Mouse (Mus musculus) granulocyte monocyte progenitor cell, adult 5-6 weeks (primary cell): ENCODE results near the gene Mboat1. TPM values are rescaled to one million over a fixed set of nuclear protein-coding genes. Genes with fewer than 3 reads are reported as not detected.

Experiments
- total RNA-seq, 2 experiments: library from RNA; stranded (forward) in 1 of 2; stranded (reverse) in 1 of 2; fragments of 200-712, 200-1000 nt in 1 of 2; fragments of >200 nt in 1 of 2; fragmentation: Nextera tagmentation in 1 of 2; gene quantifications; 2 replicates each; pipeline ENCODE4 v1.2.3; 2014 to 2017

Mboat1 gene
- total RNA-seq, 2 experiments from 2014 or later, result 12.8 to 21.3 TPM

Other genes with a start within 250 kb of the Mboat1 start
- gene E2f3, start 150.4 kb upstream of the Mboat1 start, total RNA-seq (2014; fragmentation: Nextera tagmentation), result 19.8 and 22.6 TPM in 2 replicates
- gene E2f3, start 150.4 kb upstream of the Mboat1 start, total RNA-seq (2017), result 8.7 and 11.2 TPM in 2 replicates
- gene Agtr1a, start 200.0 kb downstream of the Mboat1 start, total RNA-seq (2014; fragmentation: Nextera tagmentation), result not detected in 2 replicates
- gene Agtr1a, start 200.0 kb downstream of the Mboat1 start, total RNA-seq (2017), result not detected in 2 replicates